Mouse (Mus musculus) forebrain, embryonic 11.5 days (tissue): ENCODE results near the gene Ankrd6. TPM values are rescaled to one million over a fixed set of nuclear protein-coding genes. Genes with fewer than 3 reads are reported as not detected.

ENCODE experiments used
- ATAC-seq: fragments of 200-750 bp; cut with Nextera tagmentation; replicated peaks from 2 replicates; pipeline ENCODE4 v1.8.0; 2017; ENCODE audit warnings: moderate TSS enrichment; ENCODE audit not compliant: low FRiP score
- DNase-seq: peaks from one replicate; pipeline ENCODE4 v3.0.0-alpha.2; 2017; ENCODE audit warnings: low spot score
- H3K27ac ChIP-seq: fragments of 300-500 bp; sonication (generic); 2 replicates; pipeline ENCODE4 v1.5.1; 2014; ENCODE audit warnings: low read depth, low read length
- H3K27me3 ChIP-seq: fragments of 300-500 bp; sonication (generic); 2 replicates; pipeline ENCODE4 v1.6.1; 2014; ENCODE audit warnings: mild to moderate bottlenecking, low read length, mixed read lengths; ENCODE audit not compliant: control insufficient read depth, insufficient read depth
- H3K36me3 ChIP-seq: fragments of 300-500 bp; sonication (generic); 2 replicates; pipeline ENCODE4 v1.6.1; 2014; ENCODE audit warnings: mild to moderate bottlenecking, low read length, moderate library complexity, mixed read lengths; ENCODE audit not compliant: control insufficient read depth, insufficient read depth
- H3K4me1 ChIP-seq: fragments of 300-500 bp; sonication (generic); replicated peaks from 2 replicates; pipeline ENCODE4 v1.6.1; 2014; ENCODE audit warnings: low read length, mixed read lengths; ENCODE audit not compliant: control insufficient read depth, insufficient read depth
- H3K4me2 ChIP-seq: fragments of 300-500 bp; sonication (generic); 2 replicates; pipeline ENCODE4 v1.6.1; 2014; ENCODE audit warnings: low read depth, mild to moderate bottlenecking, low read length, moderate library complexity, mixed read lengths; ENCODE audit not compliant: severe bottlenecking
- H3K4me3 ChIP-seq: fragments of 300-500 bp; sonication (generic); 2 replicates; pipeline ENCODE4 v1.5.1; 2014; ENCODE audit warnings: low read depth, low read length
- H3K9ac ChIP-seq: fragments of 300-500 bp; sonication (generic); 2 replicates; pipeline ENCODE4 v1.6.1; 2014; ENCODE audit warnings: low read length
- H3K9me3 ChIP-seq: fragments of 300-500 bp; sonication (generic); 2 replicates; pipeline ENCODE4 v1.6.1; 2016; ENCODE audit warnings: low read length, mixed read lengths; ENCODE audit not compliant: control insufficient read depth
- WGBS: fragments of 180-500 bp; shearing (Covaris S2); extraction: QIAGEN DNeasy Blood & Tissue Kit; methylation state at CpG from one replicate; pipeline ENCODE4 v1.1.7; 2014; 5-methylcytosine and 5-hydroxymethylcytosine counted together
- polyA plus RNA-seq: library from polyadenylated mRNA; unstranded; fragments of >200 nt; fragmentation: Nextera tagmentation; extraction: Ambion mirVana; gene quantifications from 2 replicates; pipeline ENCODE4 v1.2.1, GENCODE M21; 2014

The Ankrd6 gene
- polyA plus RNA-seq, 1 experiment from 2014 or later, result 16.8 TPM

GRCm38 (mm10) chr4:32907631-32908030 is 43.0 kb downstream of the Ankrd6 start:
- 82% methylated on average over 3 of the region's 3 CpGs for WGBS
- Histone ChIP-seq H3K36me3 (no peaks in the 10 kb centered on the region), H3K4me1 (no peaks in the 10 kb centered on the region), H3K9me3 (no peaks in the 10 kb centered on the region), H3K27me3 (no peaks in the 10 kb centered on the region), H3K4me3 (no peak overlapping the region), H3K27ac (no peak overlapping the region), H3K9ac (no peak overlapping the region), H3K4me2 (no peak overlapping the region)
- DNase-seq, result no peak
- ATAC-seq, result no peak

DNA sequence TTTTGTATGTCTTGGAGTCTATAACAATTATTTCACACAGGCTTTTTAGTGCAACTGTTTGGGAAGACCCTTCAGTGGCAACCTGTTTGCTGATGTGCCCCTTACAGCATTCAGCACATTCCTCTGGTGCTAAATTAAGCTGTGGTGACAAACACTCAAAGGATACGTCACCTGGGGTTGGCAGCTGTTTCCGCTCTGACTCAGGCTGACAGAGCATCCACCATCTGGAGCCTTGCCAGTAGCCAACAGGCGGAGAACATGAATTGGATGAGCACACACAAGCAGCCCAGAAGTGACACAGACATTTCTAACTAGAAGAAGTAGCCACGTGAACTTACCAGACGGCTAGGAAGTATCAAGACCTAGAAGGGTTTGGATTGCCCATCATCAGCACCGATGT is 44.0 kb downstream of the Ankrd6 start:
- no peak overlapping the region for H3K4me2 ChIP-seq
- WGBS, result 88% methylated on average over 6 of the region's 6 CpGs
- no peaks in the 10 kb centered on the region for H3K4me1 ChIP-seq
- H3K27me3 ChIP-seq, result no peaks in the 10 kb centered on the region
- H3K36me3 ChIP-seq, result no peaks in the 10 kb centered on the region
- ATAC-seq (no peak), DNase-seq (no peak)
- no peaks in the 10 kb centered on the region for H3K9me3 ChIP-seq
- no peak overlapping the region for H3K4me3 ChIP-seq
- H3K9ac ChIP-seq, result no peak overlapping the region
- H3K27ac ChIP-seq, result no peak overlapping the region

DNA sequence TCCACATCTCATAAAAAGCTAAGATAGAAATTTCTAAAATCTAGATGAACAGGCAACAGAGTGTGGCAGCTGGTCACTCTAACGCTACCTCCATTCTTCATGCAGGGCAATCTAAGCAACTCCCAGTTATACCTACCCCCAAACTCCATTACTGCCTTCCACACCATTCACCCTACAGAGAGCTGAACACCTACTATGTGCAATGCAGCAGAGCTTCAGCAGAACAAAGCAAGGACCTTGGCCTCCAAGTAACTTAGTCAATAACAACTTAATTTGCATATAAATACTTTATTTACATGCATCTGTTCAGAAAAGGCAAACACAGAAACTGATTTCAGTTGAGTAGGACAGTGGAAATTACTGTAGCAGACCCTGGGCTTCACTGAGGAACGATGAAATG is 44.7 kb downstream of the Ankrd6 start:
- no peaks in the 10 kb centered on the region for H3K9me3 ChIP-seq
- ATAC-seq (no peak), DNase-seq (no peak)
- no peak overlapping the region for H3K9ac ChIP-seq
- H3K4me3 ChIP-seq, result no peak overlapping the region
- no peaks in the 10 kb centered on the region for H3K27me3 ChIP-seq
- H3K4me1 ChIP-seq, result no peaks in the 10 kb centered on the region
- no peaks in the 10 kb centered on the region for H3K36me3 ChIP-seq
- 97% methylated on average over 2 of the region's 2 CpGs for WGBS
- no peak overlapping the region for H3K4me2 ChIP-seq
- H3K27ac ChIP-seq, result no peak overlapping the region

- Histone ChIP-seq H3K36me3 (no peaks in the 10 kb centered on the region), H3K9ac (no peak overlapping the region), H3K4me1 (no peaks in the 10 kb centered on the region), H3K27ac (no peak overlapping the region), H3K4me3 (no peak overlapping the region), H3K4me2 (no peak overlapping the region), H3K27me3 (no peaks in the 10 kb centered on the region), H3K9me3 (no peaks in the 10 kb centered on the region)
- ATAC-seq (no peak), DNase-seq (no peak)
- whole genome bisulfite sequencing, result 85% methylated on average over 2 of the region's 2 CpGs
These were observed 45.3 kb downstream of the Ankrd6 start for GRCm38 (mm10) chr4:32905381-32905780.

GRCm38 (mm10) chr4:32903826-32904225 is 46.8 kb downstream of the Ankrd6 start:
- WGBS, result 93% methylated on average over 7 of the region's 7 CpGs
- no peak for DNase-seq
- ATAC-seq, result no peak
- no peak overlapping the region for H3K4me3 ChIP-seq
- H3K27me3 ChIP-seq, result no peaks in the 10 kb centered on the region
- H3K36me3 ChIP-seq, result no peaks in the 10 kb centered on the region
- H3K4me2 ChIP-seq, result no peak overlapping the region
- no peaks in the 10 kb centered on the region for H3K9me3 ChIP-seq
- H3K4me1 ChIP-seq, result no peaks in the 10 kb centered on the region; the same call in 1 of the 2 replicates
- no peak overlapping the region for H3K27ac ChIP-seq
- no peak overlapping the region for H3K9ac ChIP-seq

DNA sequence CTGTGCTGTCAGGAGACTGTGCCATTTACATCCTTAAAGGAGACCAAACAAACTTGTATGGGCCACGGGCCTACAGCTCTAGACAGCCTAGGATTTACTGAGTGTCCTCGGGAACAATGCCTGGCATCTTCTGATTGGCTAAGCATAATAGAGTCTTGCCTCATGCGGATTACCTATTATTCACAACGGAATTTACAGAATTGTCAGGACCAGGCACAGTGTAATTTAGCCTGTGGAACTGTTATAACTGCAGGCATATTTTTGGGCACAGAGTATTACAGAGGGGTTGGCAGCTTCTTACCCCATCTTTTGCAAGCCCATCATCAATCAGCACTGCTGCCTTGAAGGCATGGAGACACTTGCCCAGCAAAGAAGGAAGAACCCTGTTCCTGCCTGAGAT is 51.6 kb downstream of the Ankrd6 start:
- Histone ChIP-seq H3K36me3 (0 out of 2 replicates have a peak, but pooled peaks cover 4% of the 10 kb centered on the region), H3K9ac (no peak overlapping the region), H3K9me3 (peaks cover 1% of the 10 kb centered on the region; the same call in 1 of the 2 replicates), H3K4me2 (no peak overlapping the region), H3K4me3 (no peak overlapping the region), H3K27ac (no peak overlapping the region), H3K27me3 (no peaks in the 10 kb centered on the region), H3K4me1 (no peaks in the 10 kb centered on the region; the same call in 1 of the 2 replicates)
- WGBS, result 44% methylated on average over 4 of the region's 4 CpGs
- no peak for DNase-seq
- no peak for ATAC-seq

- Histone ChIP-seq H3K4me1 (no peaks in the 10 kb centered on the region; the same call in 1 of the 2 replicates), H3K4me2 (no peak overlapping the region), H3K4me3 (no peak overlapping the region), H3K27me3 (no peaks in the 10 kb centered on the region), H3K9me3 (peaks cover 3% of the 10 kb centered on the region; the same call in 1 of the 2 replicates), H3K27ac (no peak overlapping the region), H3K36me3 (0 out of 2 replicates have a peak, but pooled peaks cover 4% of the 10 kb centered on the region), H3K9ac (no peak overlapping the region)
- DNase-seq (no peak), ATAC-seq (no peak)
- 78% methylated on average over 10 of the region's 10 CpGs for WGBS
These were observed 59.3 kb downstream of the Ankrd6 start for GRCm38 (mm10) chr4:32891341-32891740.

DNA sequence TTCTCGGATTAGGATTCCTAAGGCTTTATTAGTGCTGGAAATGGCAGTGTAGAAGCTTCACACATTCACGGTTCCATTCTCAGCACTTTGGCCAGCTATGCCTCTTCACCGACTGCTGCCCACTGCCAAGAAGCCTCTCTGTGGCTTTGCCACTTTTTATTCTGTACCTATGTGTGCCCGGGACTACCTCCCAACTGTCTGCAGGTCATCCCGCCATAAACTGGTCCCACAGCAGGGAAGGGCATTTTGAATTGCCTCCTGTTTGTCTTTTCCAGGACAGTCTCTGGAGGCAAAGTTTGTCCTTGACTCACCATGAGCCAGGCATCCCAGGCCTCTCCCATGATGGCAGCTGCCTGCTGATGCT is 59.9 kb downstream of the Ankrd6 start:
- no peak for DNase-seq
- H3K4me1 ChIP-seq, result no peaks in the 10 kb centered on the region; the same call in 1 of the 2 replicates
- 0 out of 2 replicates have a peak, but pooled peaks cover 4% of the 10 kb centered on the region for H3K36me3 ChIP-seq
- ATAC-seq, result no peak
- no peak overlapping the region for H3K4me3 ChIP-seq
- no peak overlapping the region for H3K4me2 ChIP-seq
- H3K9ac ChIP-seq, result no peak overlapping the region
- no peak overlapping the region for H3K27ac ChIP-seq
- no peaks in the 10 kb centered on the region for H3K27me3 ChIP-seq
- 88% methylated on average over 5 of the region's 5 CpGs for WGBS
- H3K9me3 ChIP-seq, result peaks cover 3% of the 10 kb centered on the region; the same call in 1 of the 2 replicates

- Histone ChIP-seq H3K9me3 (peaks cover 3% of the 10 kb centered on the region; the same call in 1 of the 2 replicates), H3K9ac (no peak overlapping the region), H3K27me3 (no peaks in the 10 kb centered on the region), H3K36me3 (0 out of 2 replicates have a peak, but pooled peaks cover 4% of the 10 kb centered on the region), H3K4me1 (no peaks in the 10 kb centered on the region; the same call in 1 of the 2 replicates), H3K27ac (no peak overlapping the region), H3K4me3 (no peak overlapping the region), H3K4me2 (no peak overlapping the region)
- ATAC-seq (no peak), DNase-seq (no peak)
- WGBS, result 77% methylated on average over 10 of the region's 10 CpGs
These were observed 60.5 kb downstream of the Ankrd6 start for GRCm38 (mm10) chr4:32889996-32890734.
